Mouse (Mus musculus): ENCODE measurements around the gene Rpl3. TPM values are rescaled to one million over a fixed set of nuclear protein-coding genes. Genes with fewer than 3 reads are reported as not detected.

Rpl3 gene
- total RNA-seq, 1 experiment from 2014 or later = 2,920 TPM

DNA sequence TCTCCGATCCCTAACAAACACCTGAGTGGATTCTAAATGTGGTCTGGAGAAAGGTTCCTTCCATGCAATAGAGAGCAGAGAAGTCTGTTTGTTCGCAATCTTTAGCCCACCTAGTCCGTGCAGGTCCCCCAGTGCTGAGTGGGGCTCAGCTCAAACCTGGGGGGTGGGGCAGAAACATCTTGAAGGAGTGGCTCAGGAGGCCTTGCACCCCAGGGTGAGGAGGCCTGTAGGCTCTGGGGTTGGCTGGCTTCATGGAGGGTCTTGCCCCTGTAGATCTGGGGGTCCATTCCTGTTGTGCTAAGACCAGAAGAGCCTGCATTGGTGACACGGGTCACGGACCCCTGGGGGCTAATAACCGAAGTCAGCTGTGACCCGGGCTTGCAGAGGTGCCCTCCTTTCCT lies 373 bp upstream of the Rpl3 start:
- ATAC-seq (replicated peaks; ENCODE audit: low read depth, poor library complexity, severe bottlenecking) = no peak

DNA sequence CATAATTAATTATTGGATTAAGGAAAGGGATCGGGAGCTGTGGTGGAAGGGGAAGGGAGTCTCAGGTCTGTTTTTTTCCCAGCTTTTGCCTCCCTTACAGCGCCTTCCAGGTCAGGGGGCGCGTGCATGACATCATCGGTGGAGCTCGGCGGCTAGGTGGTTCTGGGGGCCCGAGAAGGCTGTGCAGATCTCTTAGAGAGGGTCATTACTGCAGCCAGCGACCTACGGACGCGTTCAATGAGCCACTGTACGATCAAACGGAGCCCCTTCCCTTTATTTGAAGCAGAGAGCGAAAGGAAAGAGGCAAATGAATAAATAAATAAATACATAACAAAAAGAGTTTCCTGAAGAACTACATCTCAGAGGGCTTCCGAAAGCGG lies 937 bp downstream of the Rpl3 start:
- ATAC-seq (replicated peaks; ENCODE audit: low read depth, poor library complexity, severe bottlenecking) = 0 out of 2 replicates have a peak, but pooled peaks have one; percentile 19

DNA sequence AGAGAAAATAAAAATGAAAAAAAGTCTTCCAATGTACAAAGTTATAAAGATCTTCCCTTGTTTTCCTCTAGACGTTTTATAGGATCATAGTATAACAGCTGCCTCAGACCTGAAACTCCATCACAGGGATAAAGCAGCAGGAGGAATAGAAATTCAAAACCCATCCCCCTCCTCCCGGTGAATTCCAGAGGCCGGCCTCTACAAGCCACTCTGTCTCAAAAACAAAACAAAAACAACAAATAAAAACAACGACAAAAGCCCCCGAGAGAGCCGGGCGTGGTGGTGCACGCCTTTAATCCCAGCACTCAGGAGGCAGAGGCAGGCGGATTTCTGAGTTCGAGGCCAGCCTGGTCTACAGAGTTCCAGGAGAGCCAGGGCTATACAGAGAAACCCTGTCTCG lies 1.5 kb downstream of the Rpl3 start:
- ATAC-seq (replicated peaks; ENCODE audit: low read depth, poor library complexity, severe bottlenecking) = no peak

DNA sequence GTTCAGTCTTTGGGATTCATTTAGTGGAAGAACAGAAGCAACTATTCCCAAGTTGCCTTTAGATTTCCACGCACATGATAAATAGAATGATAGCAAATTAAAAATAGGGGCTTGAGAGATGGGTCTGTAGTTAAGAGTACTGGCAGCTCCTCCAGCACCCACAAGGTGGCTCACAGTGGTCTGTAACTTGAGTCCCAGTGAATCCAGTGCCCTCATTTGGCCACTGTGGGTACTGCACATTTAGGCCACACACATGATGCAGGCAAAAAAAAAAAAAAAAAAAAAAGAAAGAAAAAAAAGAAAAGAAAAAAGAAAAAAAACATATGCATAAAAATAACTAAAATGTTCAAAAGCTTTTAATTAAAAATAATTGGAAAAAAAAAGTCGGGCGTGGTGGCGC lies 3.0 kb downstream of the Rpl3 start:
- ATAC-seq (replicated peaks; ENCODE audit: low read depth, poor library complexity, severe bottlenecking) = peak; percentile 89

DNA sequence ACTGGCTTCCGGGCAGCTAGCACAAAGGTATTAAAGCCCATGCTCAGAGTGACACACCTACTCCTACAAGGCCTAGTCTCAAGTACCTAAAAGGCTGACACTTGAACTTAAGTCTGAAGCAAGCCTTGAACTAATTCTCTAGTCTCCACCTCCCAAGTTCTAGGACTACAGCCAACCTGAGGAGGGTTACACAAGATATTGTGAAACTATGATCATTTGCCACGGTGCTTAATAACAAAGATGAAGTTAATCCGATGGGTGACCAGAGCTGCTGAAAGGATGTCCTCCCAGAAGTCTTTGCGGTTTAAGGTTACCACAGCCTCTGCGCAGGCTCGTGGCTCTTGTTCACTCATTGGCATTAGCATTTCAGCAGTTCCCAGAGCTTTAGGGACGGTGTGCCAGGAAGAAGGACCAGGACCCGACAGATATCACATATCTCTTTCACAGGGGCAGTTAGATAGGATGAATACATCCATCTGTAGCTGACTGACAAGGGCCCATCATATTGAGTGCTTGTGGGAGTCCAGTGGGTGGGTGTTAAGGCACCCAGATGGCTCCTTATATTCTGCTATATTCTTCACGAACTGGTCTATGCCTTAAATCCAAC lies 4.2 kb downstream of the Rpl3 start:
- ATAC-seq (replicated peaks; ENCODE audit: low read depth, poor library complexity, severe bottlenecking) = no peak

DNA sequence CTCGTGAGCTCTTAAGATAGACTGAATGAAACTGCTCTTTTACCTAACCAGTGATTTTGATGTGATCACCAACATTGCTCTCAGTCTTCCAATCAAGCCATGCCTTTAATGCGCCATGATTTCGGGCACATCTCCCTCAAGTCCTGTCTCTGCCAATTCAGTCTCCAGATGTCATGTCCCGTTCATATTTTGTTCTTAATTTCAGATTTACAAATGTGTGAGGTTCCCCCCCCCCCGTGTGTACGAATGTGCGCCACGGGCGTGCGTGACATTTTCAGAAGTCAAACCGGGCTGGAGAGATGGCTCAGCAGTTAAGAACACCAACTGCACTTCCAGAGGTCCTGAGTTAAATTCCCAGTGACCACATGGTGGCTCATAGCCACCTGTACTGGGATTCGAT lies 7.9 kb downstream of the Rpl3 start:
- 0 out of 2 replicates have a peak, but pooled peaks have one; percentile 4 for ATAC-seq (replicated peaks; ENCODE audit: low read depth, poor library complexity, severe bottlenecking)

DNA sequence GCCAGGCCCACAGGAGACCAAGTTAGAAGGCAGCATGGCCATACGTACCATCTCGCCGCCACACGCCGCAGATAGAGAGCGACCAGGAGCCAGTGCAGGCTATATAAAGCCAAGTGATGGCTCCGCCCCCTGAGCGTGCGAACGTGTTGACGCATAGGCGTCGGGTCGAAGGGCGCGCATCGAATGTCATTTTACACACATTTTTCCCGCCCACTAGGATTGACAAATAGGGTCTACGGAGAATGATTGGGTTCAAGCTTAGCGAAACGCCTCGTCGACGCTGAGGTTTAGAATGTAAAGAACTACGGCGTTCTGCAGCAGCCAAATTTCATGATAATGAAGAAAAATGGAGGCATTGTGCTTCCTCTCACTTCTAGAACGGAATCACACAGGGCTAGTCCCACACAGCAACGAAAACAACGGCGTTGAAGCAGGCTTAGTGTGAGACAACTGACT lies 8.4 kb downstream of the Rpl3 start:
- peak; percentile 91 for ATAC-seq (replicated peaks; ENCODE audit: low read depth, poor library complexity, severe bottlenecking)

DNA sequence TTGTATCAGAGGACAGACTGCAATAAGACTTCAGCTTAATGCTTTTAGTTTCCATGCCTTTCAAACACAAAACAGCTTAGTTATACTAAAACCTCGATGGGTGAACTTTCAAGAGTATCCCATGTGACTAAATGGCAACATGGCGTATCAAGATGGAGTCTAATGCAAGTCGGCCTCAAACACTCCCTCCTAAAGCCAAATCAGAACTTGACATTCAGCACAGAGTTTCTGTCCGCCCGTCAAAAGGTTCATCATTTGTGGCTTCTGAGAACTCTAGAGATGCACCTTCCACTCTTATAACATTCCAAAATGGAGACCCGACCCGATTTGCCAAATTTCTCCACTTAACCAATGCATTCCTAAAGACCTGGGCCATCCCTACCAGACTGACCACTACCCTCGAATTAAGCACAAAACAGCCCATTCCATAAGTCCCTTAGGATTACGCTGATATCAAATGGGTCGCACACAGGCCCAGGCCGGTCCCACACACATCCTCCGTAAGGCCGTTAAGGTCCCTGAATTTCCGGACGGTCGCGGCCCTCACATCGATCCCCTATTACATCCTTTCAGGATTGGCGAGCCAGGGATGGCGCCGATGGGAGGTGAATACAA lies 8.9 kb downstream of the Rpl3 start:
- ATAC-seq (replicated peaks; ENCODE audit: low read depth, poor library complexity, severe bottlenecking) = no peak

DNA sequence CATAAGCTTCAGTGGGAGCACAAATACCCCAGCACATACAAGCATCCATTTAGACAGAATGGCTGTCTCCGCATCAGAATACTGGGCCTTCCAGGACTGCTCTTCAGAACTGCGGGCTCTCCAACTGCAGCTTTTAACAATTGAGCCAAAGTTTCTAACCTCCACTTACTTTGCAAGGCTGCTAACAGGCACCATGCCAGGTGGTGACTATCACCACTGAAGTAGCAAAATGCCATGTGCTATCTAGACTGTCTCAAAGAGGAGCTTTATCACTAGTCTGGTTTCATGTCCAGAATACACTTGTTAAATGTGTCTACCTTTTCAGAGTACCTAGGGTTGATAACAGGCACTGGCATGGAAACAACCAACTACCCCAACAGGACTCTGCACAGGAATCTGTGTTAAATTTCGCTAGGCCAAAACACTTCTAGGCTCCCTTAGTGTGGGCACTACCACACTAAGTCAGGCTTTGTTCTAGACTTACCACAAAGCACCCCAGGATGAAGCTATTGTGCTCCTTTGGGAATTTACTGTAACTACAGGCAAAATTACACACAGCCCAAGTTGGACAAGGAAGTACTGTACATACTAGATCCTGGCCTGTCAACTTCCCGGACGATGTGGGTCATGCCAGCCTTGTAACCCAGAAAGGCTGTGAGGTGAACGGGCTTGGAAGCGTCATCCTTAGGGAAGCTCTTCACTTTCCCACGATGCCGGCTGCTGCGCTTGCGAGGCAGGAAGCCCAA lies 9.7 kb downstream of the Rpl3 start:
- no peak for ATAC-seq (replicated peaks; ENCODE audit: low read depth, poor library complexity, severe bottlenecking)

DNA sequence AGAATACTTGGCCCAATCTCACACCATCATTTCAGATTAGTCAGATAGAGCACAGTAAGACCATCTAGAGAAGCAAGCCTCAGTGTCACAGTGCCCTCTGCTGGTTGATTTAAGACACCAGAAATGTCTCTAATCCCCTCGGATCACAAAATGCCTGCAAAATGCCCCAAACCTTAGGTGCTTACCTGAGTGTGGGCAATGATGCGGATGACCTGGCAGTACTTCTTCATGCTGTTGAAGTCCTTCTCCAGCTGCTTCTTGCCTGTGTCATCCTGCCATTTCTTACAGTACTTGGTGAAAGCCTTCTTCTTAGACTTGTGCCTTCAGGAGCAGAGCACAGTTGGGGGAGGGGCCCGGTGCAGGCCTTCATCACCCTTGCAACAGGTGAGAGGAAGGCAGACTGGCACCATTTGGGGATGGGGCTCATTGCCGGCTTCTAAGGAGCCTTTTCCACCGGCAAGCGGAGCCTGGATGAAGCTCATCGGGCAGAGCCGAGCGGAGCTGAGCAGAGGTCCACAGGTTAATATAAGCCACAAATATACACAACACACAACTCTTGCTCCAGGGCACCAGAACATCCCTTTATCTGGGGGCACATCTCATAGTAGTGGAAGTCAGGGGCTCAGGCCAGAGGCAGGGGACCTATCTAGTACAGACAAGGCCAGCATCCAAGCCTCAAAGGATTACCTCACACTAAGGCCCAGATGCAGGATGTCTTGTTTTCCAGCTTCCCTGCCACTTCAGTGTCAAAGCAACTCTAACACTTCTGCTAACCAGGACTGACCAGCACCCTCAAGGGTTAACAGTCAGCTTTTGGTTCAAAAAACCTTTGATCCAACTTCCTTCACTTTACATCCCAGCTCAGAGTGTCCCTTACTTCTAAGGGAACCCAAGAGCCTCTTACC lies 10.7 kb downstream of the Rpl3 start:
- ATAC-seq (replicated peaks; ENCODE audit: low read depth, poor library complexity, severe bottlenecking) = no peak

DNA sequence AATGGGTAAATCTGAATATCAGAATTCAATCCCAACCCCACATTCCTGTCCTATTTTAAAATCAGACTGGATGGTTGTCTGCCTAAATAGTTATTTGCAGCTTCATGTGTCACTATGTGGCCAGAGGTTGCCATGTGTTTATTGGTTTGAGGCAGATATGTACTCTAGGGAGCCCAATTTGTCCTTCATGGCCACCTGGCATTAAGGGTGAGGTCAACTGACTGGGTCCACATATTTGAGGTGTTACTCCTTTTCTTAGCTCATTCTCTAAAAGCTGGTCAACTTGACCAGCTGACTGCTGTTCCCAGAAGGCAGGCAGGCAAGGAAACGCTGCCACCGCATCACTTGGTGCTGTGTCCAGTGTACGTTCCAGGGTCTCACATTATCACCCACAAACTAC lies 11.7 kb downstream of the Rpl3 start:
- no peak for ATAC-seq (replicated peaks; ENCODE audit: low read depth, poor library complexity, severe bottlenecking)

DNA sequence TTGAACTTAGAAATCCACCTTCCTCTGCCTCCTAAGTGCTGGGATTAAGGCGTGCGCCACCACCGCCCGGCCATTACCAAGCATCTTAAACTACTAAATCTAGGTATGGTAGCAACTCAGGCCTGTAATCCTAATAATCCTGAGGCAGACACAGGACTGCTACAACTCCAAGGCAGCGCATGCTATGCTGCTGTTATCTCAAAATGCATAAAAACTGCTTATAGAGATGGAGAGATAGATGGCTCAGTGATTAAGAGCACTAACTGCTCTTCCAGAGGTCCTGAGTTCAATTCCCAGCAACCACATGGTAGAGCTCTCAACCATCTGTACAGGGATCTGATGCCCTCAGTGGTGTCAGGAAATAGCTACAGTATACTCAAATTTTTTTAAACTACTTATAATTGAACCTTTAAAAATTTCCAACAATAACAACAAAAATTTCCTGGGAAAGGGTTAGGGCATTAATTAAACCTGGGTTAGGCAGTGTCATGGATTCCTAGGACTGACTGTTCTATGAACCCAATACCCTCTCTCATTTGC lies 12.5 kb downstream of the Rpl3 start:
- no peak for ATAC-seq (replicated peaks; ENCODE audit: low read depth, poor library complexity, severe bottlenecking)

DNA sequence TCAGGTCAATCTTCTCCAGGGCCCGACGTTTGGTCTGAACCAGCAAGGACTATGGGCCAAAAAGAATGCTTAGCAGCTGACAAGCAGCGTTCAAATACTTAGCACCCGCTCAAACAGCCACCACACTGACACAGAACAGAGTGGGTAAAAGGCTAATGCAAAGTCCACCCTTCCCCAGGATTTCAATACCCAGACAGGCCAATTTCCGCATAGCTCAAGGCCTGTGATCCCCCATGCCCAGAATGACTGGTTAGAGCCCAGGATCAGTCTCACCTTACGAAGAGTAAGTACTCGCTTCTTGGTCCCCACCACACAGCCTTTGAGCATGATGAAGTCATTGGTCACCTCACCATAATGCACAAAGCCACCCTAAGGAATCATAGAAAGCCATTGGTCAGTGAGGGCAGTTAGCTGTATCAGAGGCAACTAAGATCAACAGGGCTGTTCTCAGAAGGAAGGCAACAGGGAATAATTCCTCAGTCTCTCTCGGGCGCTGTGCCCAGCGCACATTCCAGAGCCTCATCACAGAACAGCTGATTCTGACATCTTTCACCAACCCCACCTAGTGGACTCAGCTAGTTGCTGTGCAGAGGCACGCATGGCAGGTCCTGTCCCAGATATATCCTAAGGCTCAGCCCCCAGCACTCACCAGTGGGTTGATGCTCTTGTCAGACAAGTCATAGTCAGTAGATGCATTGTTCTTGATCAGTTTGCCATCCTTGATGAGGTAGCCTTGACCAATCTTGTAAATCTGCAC lies 13.4 kb downstream of the Rpl3 start:
- no peak for ATAC-seq (replicated peaks; ENCODE audit: low read depth, poor library complexity, severe bottlenecking)

DNA sequence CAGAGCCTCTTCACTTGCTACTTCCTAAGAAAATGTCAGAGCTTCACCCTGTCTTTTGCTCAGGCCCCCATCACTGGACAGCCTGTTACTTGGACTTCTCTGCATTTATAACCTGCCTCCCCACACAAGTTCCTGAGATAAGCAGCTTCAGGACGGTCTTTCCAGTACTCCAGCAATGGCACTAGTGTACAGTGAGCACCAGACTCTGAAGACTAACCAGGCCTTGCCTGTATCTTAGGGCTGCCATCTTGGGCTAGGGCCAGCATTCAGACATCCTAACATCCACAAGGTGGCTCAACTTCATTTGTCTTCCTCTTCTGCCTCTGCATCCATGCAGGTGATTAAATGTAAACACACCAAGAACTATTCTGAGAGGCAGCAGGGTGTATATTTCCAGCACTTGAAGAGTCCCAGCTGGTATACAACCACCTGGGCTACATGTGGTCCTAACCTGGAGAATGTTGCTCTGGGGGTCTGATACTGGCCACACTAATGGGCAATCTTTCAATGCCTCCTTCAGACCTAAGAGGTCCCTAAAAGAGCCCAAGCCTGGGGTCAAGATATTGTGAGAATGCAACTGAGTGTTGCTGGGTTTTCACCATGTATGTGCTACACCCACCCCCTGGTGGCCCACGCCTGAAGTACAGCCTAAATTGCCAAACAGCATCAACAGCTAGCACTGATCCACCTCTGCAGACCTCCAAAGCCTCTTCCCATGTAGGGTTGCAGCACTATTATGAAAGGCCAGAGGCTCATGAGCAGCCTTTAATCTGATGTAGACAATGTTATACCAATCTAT lies 15.1 kb downstream of the Rpl3 start:
- ATAC-seq (replicated peaks; ENCODE audit: low read depth, poor library complexity, severe bottlenecking) = peak; percentile 48

DNA sequence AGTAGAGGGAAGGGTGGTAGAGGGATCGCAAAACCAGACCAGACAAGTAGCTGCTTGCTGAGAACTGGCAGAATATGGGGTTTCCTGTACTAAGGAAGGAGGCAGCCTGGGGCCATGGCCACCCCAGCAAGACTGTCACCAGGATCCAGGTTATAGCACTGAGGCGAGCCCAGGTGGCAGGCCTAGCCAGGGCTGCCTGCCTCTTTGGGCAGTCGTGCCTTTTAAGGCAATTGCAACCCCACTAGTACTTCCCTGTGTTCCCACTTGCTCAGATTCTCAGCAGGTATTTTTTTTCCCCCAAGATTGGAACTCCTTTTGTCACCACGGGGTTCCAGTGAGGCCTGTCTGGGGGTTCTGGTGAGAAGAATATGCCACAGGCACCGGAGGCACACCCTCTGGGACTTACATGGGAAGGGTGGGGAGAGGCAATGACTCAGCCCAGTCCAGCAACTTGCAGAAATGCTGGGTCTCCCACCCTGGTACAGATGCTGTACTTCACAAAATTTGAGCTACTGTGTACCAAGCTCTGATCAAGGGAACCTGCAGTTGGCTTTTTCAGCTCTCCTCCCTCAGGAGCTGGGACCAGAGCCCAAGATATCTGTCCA lies 15.8 kb downstream of the Rpl3 start:
- ATAC-seq (replicated peaks; ENCODE audit: low read depth, poor library complexity, severe bottlenecking) = 0 out of 2 replicates have a peak, but pooled peaks have one; percentile 9

DNA sequence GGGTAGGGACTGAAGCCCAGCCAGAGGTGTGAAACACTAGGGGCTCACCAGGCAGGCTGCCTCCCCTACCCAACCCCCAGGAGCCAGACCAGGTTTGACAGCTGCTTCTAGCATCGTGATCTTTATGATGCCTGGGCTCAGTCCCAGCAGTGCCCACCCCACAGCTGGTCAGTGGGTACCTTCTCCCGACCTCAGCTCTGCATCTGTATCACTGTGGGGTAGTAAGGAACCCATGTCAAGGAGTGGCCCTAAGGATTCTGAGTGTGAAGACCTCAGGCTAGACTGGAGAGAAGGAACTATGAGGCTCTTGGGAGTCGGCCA lies 16.3 kb downstream of the Rpl3 start:
- ATAC-seq (replicated peaks; ENCODE audit: low read depth, poor library complexity, severe bottlenecking) = no peak

DNA sequence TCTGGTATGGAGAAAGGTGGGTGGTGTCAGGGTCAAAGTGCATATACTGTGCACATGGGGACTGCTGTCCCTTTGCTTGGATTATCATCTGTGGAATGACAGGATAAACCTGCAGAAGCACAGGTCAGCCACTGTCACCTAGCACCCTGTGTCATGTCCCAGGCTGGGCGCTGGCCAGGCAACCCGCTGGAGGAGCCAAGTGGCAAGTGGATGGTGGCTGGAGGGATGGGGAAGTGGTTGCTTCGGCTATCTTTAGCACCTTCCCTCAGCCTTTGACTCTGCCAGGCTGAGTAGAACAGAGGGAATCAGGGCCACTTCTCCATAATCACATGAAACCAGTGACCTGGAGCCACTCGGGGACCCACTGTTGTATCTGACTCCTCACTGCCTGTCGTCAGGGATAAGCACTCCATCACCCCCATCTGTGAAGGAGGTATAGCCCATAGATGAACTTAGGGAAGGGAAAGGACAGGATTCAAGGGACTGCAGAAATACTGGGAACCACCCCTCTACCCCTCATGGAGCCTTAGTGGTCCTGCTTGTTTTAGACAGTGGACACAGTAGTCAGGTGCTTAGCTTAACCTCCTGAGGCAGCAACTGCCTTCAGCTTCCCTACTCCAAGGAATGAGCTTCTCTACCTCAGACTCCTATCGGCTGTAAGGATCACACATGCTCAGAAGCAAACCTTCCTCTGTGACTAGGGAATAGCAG lies 16.9 kb downstream of the Rpl3 start:
- ATAC-seq (replicated peaks; ENCODE audit: low read depth, poor library complexity, severe bottlenecking) = peak; percentile 37

DNA sequence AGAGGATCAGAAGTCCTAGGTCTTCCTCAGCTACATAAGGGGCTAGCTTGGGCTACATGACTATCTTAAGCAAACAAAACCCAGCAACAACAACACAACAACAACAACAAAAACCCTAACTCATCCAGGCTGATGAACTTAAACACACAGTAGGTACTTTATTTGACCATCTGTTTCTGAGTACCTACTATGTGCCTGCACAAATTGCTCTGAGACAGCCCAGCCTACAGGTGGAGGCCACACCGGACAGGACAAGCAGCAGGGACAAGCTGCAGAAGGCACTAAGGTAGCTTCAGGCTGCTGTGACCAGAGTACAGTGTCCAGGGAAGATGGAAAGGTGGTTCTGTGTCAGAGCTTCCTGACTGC lies 18.4 kb downstream of the Rpl3 start:
- ATAC-seq (replicated peaks; ENCODE audit: low read depth, poor library complexity, severe bottlenecking) = no peak

All from common myeloid progenitor, adult 5-6 weeks (primary cell).